Mouse (Mus musculus) MEL (cell line): Measurements from ENCODE around the gene Cntn5. TPM values are rescaled to one million over a fixed set of nuclear protein-coding genes. Genes with fewer than 3 reads are reported as not detected.

Experiments
- DNase-seq: peaks from one replicate; pipeline ENCODE4 v3.0.0; 2011; ENCODE audit warnings: low read depth, low spot score
- H3K27ac ChIP-seq: 2 replicates; pipeline ENCODE4 v1.5.1; 2012; ENCODE audit warnings: low read depth, mild to moderate bottlenecking, control low read depth, low read length, moderate library complexity; ENCODE audit not compliant: control insufficient read depth
- H3K27me3 ChIP-seq, 2 experiments: fragments of 150-350 bp in 1 of 2; sonication (generic) in 1 of 2; 2 replicates each; pipeline ENCODE4 v1.6.1; 2012; ENCODE audit warnings: low read length in 2 of 2, mild to moderate bottlenecking in 2 of 2, improper control_type of control experiment in 1 of 2, moderate library complexity in 1 of 2; ENCODE audit not compliant: insufficient read depth in 2 of 2, control insufficient read depth in 1 of 2
- H3K36me3 ChIP-seq, 2 experiments: 2 replicates each; pipeline ENCODE4 v1.6.1; 2012 to 2014; ENCODE audit warnings: low read length in 2 of 2, improper control_type of control experiment in 1 of 2, inconsistent platforms in 1 of 2, mild to moderate bottlenecking in 1 of 2; ENCODE audit not compliant: insufficient read depth in 2 of 2, control insufficient read depth in 1 of 2
- H3K4me1 ChIP-seq, 2 experiments: fragments of 150-350 bp in 1 of 2; sonication (generic) in 1 of 2; 2 replicates each; pipeline ENCODE4 v1.6.1; 2012; ENCODE audit warnings: low read length in 2 of 2, improper control_type of control experiment in 1 of 2, mild to moderate bottlenecking in 1 of 2; ENCODE audit not compliant: insufficient read depth in 2 of 2, control insufficient read depth in 1 of 2
- H3K4me3 ChIP-seq, 2 experiments: fragments of 150-350 bp in 1 of 2; sonication (generic) in 1 of 2; 2 replicates each; pipeline ENCODE4 v1.5.1; 2012; ENCODE audit warnings: low read depth in 2 of 2, low read length in 2 of 2, mild to moderate bottlenecking in 2 of 2, moderate library complexity in 2 of 2, control low read depth in 1 of 2, improper control_type of control experiment in 1 of 2; ENCODE audit not compliant: control insufficient read depth in 1 of 2, insufficient read depth in 1 of 2
- H3K79me2 ChIP-seq: 2 replicates; pipeline ENCODE4 v1.6.1; 2012; ENCODE audit warnings: mild to moderate bottlenecking, low read length, moderate library complexity; ENCODE audit not compliant: control insufficient read depth, poor library complexity, insufficient read depth
- H3K9ac ChIP-seq: 2 replicates; pipeline ENCODE4 v1.6.1; 2012; ENCODE audit warnings: low read depth, mild to moderate bottlenecking, control low read depth, low read length, moderate library complexity; ENCODE audit not compliant: control insufficient read depth, poor library complexity, severe bottlenecking
- H3K9me3 ChIP-seq: fragments of 150-350 bp; sonication (generic); replicated peaks from 2 replicates; pipeline ENCODE4 v1.6.1; 2012; ENCODE audit warnings: mild to moderate bottlenecking, low read length, improper control_type of control experiment, moderate library complexity; ENCODE audit not compliant: insufficient read depth
- BHLHE40 ChIP-seq: IDR thresholded peaks from 2 replicates; pipeline ENCODE4 v1.6.1; 2012; ENCODE audit warnings: low read depth, mild to moderate bottlenecking, inconsistent platforms, low read length, improper control_type of control experiment, borderline replicate concordance
- CHD1 ChIP-seq: IDR thresholded peaks from 2 replicates; pipeline ENCODE4 v1.6.1; 2012; ENCODE audit warnings: low read depth, mild to moderate bottlenecking, inconsistent platforms, low read length, improper control_type of control experiment
- CHD2 ChIP-seq: IDR thresholded peaks from 2 replicates; pipeline ENCODE4 v1.6.1; 2011; ENCODE audit warnings: low read length, improper control_type of control experiment
- E2F4 ChIP-seq: IDR thresholded peaks from 2 replicates; pipeline ENCODE4 v1.6.1; 2011; ENCODE audit warnings: low read depth, low read length, improper control_type of control experiment, borderline replicate concordance
- EP300 ChIP-seq, 2 experiments: IDR thresholded peaks; 2 replicates each; pipeline ENCODE4 v1.6.1; 2011; ENCODE audit warnings: improper control_type of control experiment in 2 of 2, low read length in 2 of 2, low read depth in 1 of 2, mild to moderate bottlenecking in 1 of 2
- ETS1 ChIP-seq: IDR thresholded peaks from 2 replicates; pipeline ENCODE4 v1.6.1; 2012; ENCODE audit warnings: low read depth, mild to moderate bottlenecking, inconsistent platforms, low read length, improper control_type of control experiment, moderate library complexity
- GATA1 ChIP-seq: IDR thresholded peaks from 2 replicates; pipeline ENCODE4 v1.6.1; 2011; ENCODE audit warnings: low read depth, low read length, improper control_type of control experiment
- HCFC1 ChIP-seq: IDR thresholded peaks from 2 replicates; pipeline ENCODE4 v1.6.1; 2012; ENCODE audit warnings: low read depth, mild to moderate bottlenecking, inconsistent platforms, low read length, improper control_type of control experiment, moderate library complexity
- KAT2A ChIP-seq: conservative IDR thresholded peaks from 2 replicates; pipeline ENCODE4 v1.6.1; 2012; ENCODE audit warnings: low read depth, low read length, improper control_type of control experiment, inconsistent platforms
- MAFK ChIP-seq: IDR thresholded peaks from 2 replicates; pipeline ENCODE4 v1.6.1; 2011; ENCODE audit warnings: low read depth, mild to moderate bottlenecking, low read length, improper control_type of control experiment, borderline replicate concordance
- MXI1 ChIP-seq: IDR thresholded peaks from 2 replicates; pipeline ENCODE4 v1.6.1; 2011; ENCODE audit warnings: mild to moderate bottlenecking, low read depth, low read length, improper control_type of control experiment
- MYB ChIP-seq: IDR thresholded peaks from 2 replicates; pipeline ENCODE4 v1.6.1; 2011; ENCODE audit warnings: mild to moderate bottlenecking, low read depth, low read length, improper control_type of control experiment
- NRF1 ChIP-seq: IDR thresholded peaks from 2 replicates; pipeline ENCODE4 v1.6.1; 2014; ENCODE audit warnings: low read depth, mild to moderate bottlenecking, inconsistent platforms, low read length, improper control_type of control experiment, moderate library complexity; ENCODE audit not compliant: poor library complexity, insufficient read depth, severe bottlenecking
- POLR2A ChIP-seq, 2 experiments: IDR thresholded peaks; 2 replicates each; pipeline ENCODE4 v1.6.1; 2011 to 2012; ENCODE audit warnings: low read length in 2 of 2, mild to moderate bottlenecking in 2 of 2, control low read depth in 1 of 2, improper control_type of control experiment in 1 of 2, low read depth in 1 of 2, moderate library complexity in 1 of 2; ENCODE audit not compliant: control insufficient read depth in 1 of 2, insufficient read depth in 1 of 2, poor library complexity in 1 of 2
- POLR2AphosphoS2 ChIP-seq: IDR thresholded peaks from 2 replicates; pipeline ENCODE4 v1.6.1; 2011; ENCODE audit warnings: low read length, improper control_type of control experiment
- RCOR1 ChIP-seq: IDR thresholded peaks from 2 replicates; pipeline ENCODE4 v1.6.1; 2012; ENCODE audit warnings: low read depth, mild to moderate bottlenecking, inconsistent platforms, low read length, improper control_type of control experiment
- SIN3A ChIP-seq: IDR thresholded peaks from 2 replicates; pipeline ENCODE4 v1.6.1; 2012; ENCODE audit warnings: low read length, improper control_type of control experiment, inconsistent platforms
- SMC3 ChIP-seq: IDR thresholded peaks from 2 replicates; pipeline ENCODE4 v1.6.1; 2011; ENCODE audit warnings: low read depth, low read length, improper control_type of control experiment
- TAL1 ChIP-seq: IDR thresholded peaks from 2 replicates; pipeline ENCODE4 v1.6.1; 2012; ENCODE audit warnings: mild to moderate bottlenecking, inconsistent platforms, low read length, moderate library complexity, mixed read lengths
- TBP ChIP-seq: IDR thresholded peaks from 2 replicates; pipeline ENCODE4 v1.8.0; 2011; ENCODE audit warnings: low read depth, low read length, improper control_type of control experiment
- USF1 ChIP-seq: IDR thresholded peaks from 2 replicates; pipeline ENCODE4 v1.6.1; 2014; ENCODE audit warnings: low read depth, mild to moderate bottlenecking, inconsistent platforms, low read length, improper control_type of control experiment, moderate library complexity
- USF2 ChIP-seq, 2 experiments: IDR thresholded peaks; 2 replicates each; pipeline ENCODE4 v1.6.1; 2011 to 2012; ENCODE audit warnings: improper control_type of control experiment in 2 of 2, low read length in 2 of 2, borderline replicate concordance in 1 of 2, inconsistent platforms in 1 of 2, low read depth in 1 of 2, mild to moderate bottlenecking in 1 of 2; ENCODE audit not compliant: insufficient read depth in 1 of 2
- ZC3H11A ChIP-seq: IDR thresholded peaks from 2 replicates; pipeline ENCODE4 v1.6.1; 2012; ENCODE audit warnings: low read depth, mild to moderate bottlenecking, inconsistent platforms, low read length, improper control_type of control experiment
- ZKSCAN1 ChIP-seq: IDR thresholded peaks from 2 replicates; pipeline ENCODE4 v1.6.1; 2012; ENCODE audit warnings: low read depth, mild to moderate bottlenecking, inconsistent platforms, low read length, improper control_type of control experiment, moderate library complexity
- ZMIZ1 ChIP-seq: IDR thresholded peaks from 2 replicates; pipeline ENCODE4 v1.6.1; 2012; ENCODE audit warnings: low read depth, mild to moderate bottlenecking, inconsistent platforms, low read length, improper control_type of control experiment, moderate library complexity
- polyA plus RNA-seq, 2 experiments: library from polyadenylated mRNA; stranded (reverse) in 1 of 2; unstranded in 1 of 2; fragments of >175 nt in 1 of 2; fragments of >200 nt in 1 of 2; gene quantifications; 2 replicates each; pipeline versions ENCODE4 v1.2.1 to v1.2.4; 2012; ENCODE audit warnings: low replicate concordance in 2 of 2, low read depth in 1 of 2; ENCODE audit not compliant: insufficient read length in 2 of 2, insufficient read depth in 1 of 2, missing spikeins in 1 of 2
- total RNA-seq: library from RNA; depleted of rRNA; stranded (reverse); fragments of 300-350 nt; gene quantifications from 2 replicates; pipeline ENCODE4 v1.2.3, GENCODE M21; 2012

Cntn5 gene
- total and polyA plus RNA-seq, 3 experiments, result not detected

DNA sequence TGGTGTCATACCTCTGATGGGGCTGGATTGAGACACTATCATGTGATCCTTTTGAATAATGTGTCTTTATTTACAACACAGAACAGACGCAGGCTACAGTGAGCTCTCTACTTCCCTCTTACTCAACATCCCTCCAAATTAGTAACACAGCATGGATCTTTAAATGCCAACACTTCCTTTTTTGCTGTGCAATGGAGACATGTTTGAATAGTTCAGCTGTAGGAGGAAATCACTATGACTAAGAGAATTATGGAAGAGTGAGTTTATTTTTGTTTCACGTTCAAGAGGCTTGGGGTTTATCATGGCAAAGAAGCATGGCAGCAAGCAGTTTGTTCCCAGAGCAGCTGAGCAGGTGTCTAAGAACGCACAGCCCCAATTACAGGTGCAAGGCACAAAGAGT, 235.9 kb downstream of the Cntn5 start:
- Histone ChIP-seq H3K9me3 (no peaks in the 10 kb centered on the region), H3K79me2 (no peaks in the 10 kb centered on the region), H3K9ac (no peak overlapping the region), H3K4me1 (no peaks in the 10 kb centered on the region), H3K4me3 (no peak overlapping the region), H3K27ac (no peak overlapping the region), H3K36me3 (no peaks in the 10 kb centered on the region), H3K27me3 (no peaks in the 10 kb centered on the region)
- DNase-seq, result no peak
- TF ChIP-seq BHLHE40, result no peak

DNA sequence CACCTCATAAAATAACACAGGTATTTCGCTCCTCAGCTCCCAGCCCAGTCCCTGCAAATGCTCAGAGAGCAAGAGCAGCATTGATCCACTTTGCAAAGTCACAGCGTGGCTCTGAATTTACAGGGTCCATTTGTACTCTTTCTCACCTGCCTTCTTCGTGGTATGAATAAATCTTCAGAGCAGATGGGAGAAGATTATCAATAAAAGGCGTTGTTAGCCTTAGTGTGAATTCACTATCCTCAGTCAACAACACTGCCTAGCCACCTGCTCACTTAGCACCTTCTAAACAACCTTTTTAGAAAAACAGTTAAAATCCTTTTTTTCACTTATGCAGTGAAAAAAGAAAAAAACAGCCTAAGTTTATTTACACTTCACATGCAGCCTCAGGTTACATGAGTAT, 237.1 kb downstream of the Cntn5 start:
- H3K27me3 ChIP-seq, result no peaks in the 10 kb centered on the region
- H3K9me3 ChIP-seq, result no peaks in the 10 kb centered on the region
- TF ChIP-seq USF1 (no peak), ZMIZ1 (no peak), CHD1 (no peak), POLR2AphosphoS2 (no peak), USF2 (IDR thresholded peaks at IDR 0.05; ENCODE audit: borderline replicate concordance in 1 of 2, insufficient read depth in 1 of 2, low read depth in 1 of 2, low read length in 2 of 2) (no peak), MXI1 (no peak), SIN3A (no peak)
- no peak overlapping the region for H3K9ac ChIP-seq
- H3K27ac ChIP-seq, result no peak overlapping the region
- H3K4me1 ChIP-seq, result no peaks in the 10 kb centered on the region
- no peaks in the 10 kb centered on the region for H3K79me2 ChIP-seq
- no peaks in the 10 kb centered on the region for H3K36me3 ChIP-seq
- DNase-seq, result no peak
- no peak overlapping the region for H3K4me3 ChIP-seq

DNA sequence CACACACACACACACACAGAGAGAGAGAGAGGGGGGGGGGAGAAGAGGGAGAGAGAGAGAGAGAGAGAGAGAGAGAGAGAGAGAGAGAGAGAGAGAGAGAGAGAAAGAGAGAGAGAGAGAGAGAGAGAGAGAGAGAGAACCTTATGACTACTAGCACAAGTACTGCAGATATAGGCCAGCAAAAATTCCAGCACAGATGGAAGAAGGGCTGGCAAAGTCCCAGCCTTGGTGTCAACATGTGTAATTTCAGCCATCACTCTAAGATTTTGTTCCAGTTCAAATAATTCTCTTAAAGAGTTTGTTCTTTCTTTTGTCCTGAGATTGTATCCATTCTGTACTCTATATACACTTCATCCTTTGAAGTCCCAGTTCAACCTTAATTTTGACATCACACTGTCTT, 238.8 kb downstream of the Cntn5 start:
- no peak overlapping the region for H3K27ac ChIP-seq
- H3K9me3 ChIP-seq, result no peaks in the 10 kb centered on the region
- H3K27me3 ChIP-seq, result no peaks in the 10 kb centered on the region
- H3K9ac ChIP-seq, result no peak overlapping the region
- no peak for DNase-seq
- no peak overlapping the region for H3K4me3 ChIP-seq
- TF ChIP-seq TBP, result no peak
- no peak for TF ChIP-seq KAT2A
- TF ChIP-seq NRF1, result no peak
- no peak for TF ChIP-seq RCOR1
- TF ChIP-seq E2F4, result no peak
- TF ChIP-seq ETS1, result no peak
- TF ChIP-seq MAFK, result no peak
- TF ChIP-seq POLR2A (IDR thresholded peaks at IDR 0.05; ENCODE audit: control insufficient read depth in 1 of 2, insufficient read depth in 1 of 2, low read depth in 1 of 2, low read length in 2 of 2, poor library complexity in 1 of 2), result no peak
- TF ChIP-seq EP300 (IDR thresholded peaks at IDR 0.05; ENCODE audit: low read depth in 1 of 2, low read length in 2 of 2), result no peak
- no peak for TF ChIP-seq MYB
- TF ChIP-seq ZC3H11A, result no peak
- no peak for TF ChIP-seq SMC3
- TF ChIP-seq GATA1, result no peak
- no peak for TF ChIP-seq CHD1
- no peak for TF ChIP-seq TAL1
- no peak for TF ChIP-seq HCFC1
- TF ChIP-seq POLR2AphosphoS2, result no peak
- TF ChIP-seq CHD2, result no peak
- no peak for TF ChIP-seq USF1
- TF ChIP-seq ZKSCAN1, result no peak
- H3K36me3 ChIP-seq, result no peaks in the 10 kb centered on the region
- no peaks in the 10 kb centered on the region for H3K4me1 ChIP-seq
- no peaks in the 10 kb centered on the region for H3K79me2 ChIP-seq
